Mouse (Mus musculus): Measurements from ENCODE around the gene B4galt7. TPM values are rescaled to one million over a fixed set of nuclear protein-coding genes. Genes with fewer than 3 reads are reported as not detected.
A peak's percentile ranks its signal among the peaks of the same experiment; 100 is the strongest.

B4galt7 gene
- polyA plus RNA-seq, 1 experiment, result 15.0 TPM

GRCm38 (mm10) chr13:55596802-55597201 lies 2.9 kb upstream of the B4galt7 start:
- no peak overlapping the region for H3K27ac ChIP-seq (ENCODE audit: insufficient read depth, low read depth, low read length)
- 96% methylated on average over 12 of the region's 12 CpGs for WGBS
- TF ChIP-seq CTCF (conservative IDR thresholded peaks at IDR 0.05; ENCODE audit: insufficient read depth, insufficient read length, low read depth, low read length) (no peak), POLR2A (IDR thresholded peaks at IDR 0.05; ENCODE audit: low read depth, low read length) (no peak)
- H3K4me3 ChIP-seq (ENCODE audit: insufficient read depth, low read depth, low read length), result no peak overlapping the region
- H3K36me3 ChIP-seq (ENCODE audit: control insufficient read depth, insufficient read depth, low read length), result no peaks in the 10 kb centered on the region; the same call in 1 of the 2 replicates
- peaks cover 4% of the 10 kb centered on the region; the same call in 1 of the 2 replicates for H3K4me1 ChIP-seq (ENCODE audit: control insufficient read depth, insufficient read depth, low read length)
- DNase-seq, result no peak
- H3K27me3 ChIP-seq (replicated peaks; ENCODE audit: control insufficient read depth, insufficient read depth, low read length), result no peaks in the 10 kb centered on the region

DNA sequence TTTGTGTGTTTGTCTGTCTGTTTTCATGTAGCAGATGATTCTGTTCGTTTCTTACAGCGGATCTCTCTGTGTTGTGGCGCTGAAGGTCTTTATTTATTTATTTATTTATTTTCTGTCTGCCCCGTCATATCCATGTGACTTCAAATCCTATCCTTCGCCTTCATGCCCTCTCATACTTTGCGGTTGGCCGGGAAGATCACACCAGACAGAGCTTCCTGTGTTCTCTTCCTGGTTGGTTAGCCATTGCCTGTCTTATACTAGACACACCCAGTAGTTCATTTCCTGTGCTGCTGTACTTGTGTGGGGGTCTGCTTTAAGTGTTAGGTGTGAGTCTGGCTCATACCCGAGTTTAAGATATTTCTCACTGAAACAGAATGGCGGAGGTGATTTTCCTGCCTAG lies 961 bp downstream of the B4galt7 start:
- Histone ChIP-seq H3K4me1 (ENCODE audit: control insufficient read depth, insufficient read depth, low read length) (peaks cover 4% of the 10 kb centered on the region; the same call in 1 of the 2 replicates), H3K36me3 (ENCODE audit: control insufficient read depth, insufficient read depth, low read length) (no peaks in the 10 kb centered on the region), H3K27me3 (replicated peaks; ENCODE audit: control insufficient read depth, insufficient read depth, low read length) (no peaks in the 10 kb centered on the region), H3K27ac (ENCODE audit: insufficient read depth, low read depth, low read length) (no peak overlapping the region), H3K4me3 (ENCODE audit: insufficient read depth, low read depth, low read length) (peak overlapping the region; percentile 98)
- no peak for TF ChIP-seq CTCF (conservative IDR thresholded peaks at IDR 0.05; ENCODE audit: insufficient read depth, insufficient read length, low read depth, low read length)
- no peak for TF ChIP-seq POLR2A (IDR thresholded peaks at IDR 0.05; ENCODE audit: low read depth, low read length)
- WGBS, result 7% methylated on average over 9 of the region's 9 CpGs
- DNase-seq, result peak; percentile 32

- TF ChIP-seq CTCF (conservative IDR thresholded peaks at IDR 0.05; ENCODE audit: insufficient read depth, insufficient read length, low read depth, low read length) (peak; percentile 82), POLR2A (IDR thresholded peaks at IDR 0.05; ENCODE audit: low read depth, low read length) (no peak)
- DNase-seq, result peak; percentile 77
- Histone ChIP-seq H3K36me3 (ENCODE audit: control insufficient read depth, insufficient read depth, low read length) (no peaks in the 10 kb centered on the region), H3K4me1 (ENCODE audit: control insufficient read depth, insufficient read depth, low read length) (peaks cover 4% of the 10 kb centered on the region; the same call in 1 of the 2 replicates), H3K27ac (ENCODE audit: insufficient read depth, low read depth, low read length) (no peak overlapping the region), H3K4me3 (ENCODE audit: insufficient read depth, low read depth, low read length) (no peak overlapping the region), H3K27me3 (replicated peaks; ENCODE audit: control insufficient read depth, insufficient read depth, low read length) (no peaks in the 10 kb centered on the region)
- 3% methylated on average over 3 of the region's 3 CpGs for WGBS
Measured at GRCm38 (mm10) chr13:55601611-55602010, 1.9 kb downstream of the B4galt7 start.

- H3K4me1 ChIP-seq (ENCODE audit: control insufficient read depth, insufficient read depth, low read length), result 0 out of 2 replicates have a peak, but pooled peaks cover under 1% of the 10 kb centered on the region
- no peaks in the 10 kb centered on the region for H3K27me3 ChIP-seq (replicated peaks; ENCODE audit: control insufficient read depth, insufficient read depth, low read length)
- no peak overlapping the region for H3K4me3 ChIP-seq (ENCODE audit: insufficient read depth, low read depth, low read length)
- TF ChIP-seq CTCF (conservative IDR thresholded peaks at IDR 0.05; ENCODE audit: insufficient read depth, insufficient read length, low read depth, low read length), result no peak
- no peak for TF ChIP-seq POLR2A (IDR thresholded peaks at IDR 0.05; ENCODE audit: low read depth, low read length)
- no peaks in the 10 kb centered on the region for H3K36me3 ChIP-seq (ENCODE audit: control insufficient read depth, insufficient read depth, low read length)
- DNase-seq, result no peak
- WGBS, result 93% methylated on average over 3 of the region's 3 CpGs
- H3K27ac ChIP-seq (ENCODE audit: insufficient read depth, low read depth, low read length), result no peak overlapping the region
Measured at GRCm38 (mm10) chr13:55604606-55605005, 4.9 kb downstream of the B4galt7 start.

DNA sequence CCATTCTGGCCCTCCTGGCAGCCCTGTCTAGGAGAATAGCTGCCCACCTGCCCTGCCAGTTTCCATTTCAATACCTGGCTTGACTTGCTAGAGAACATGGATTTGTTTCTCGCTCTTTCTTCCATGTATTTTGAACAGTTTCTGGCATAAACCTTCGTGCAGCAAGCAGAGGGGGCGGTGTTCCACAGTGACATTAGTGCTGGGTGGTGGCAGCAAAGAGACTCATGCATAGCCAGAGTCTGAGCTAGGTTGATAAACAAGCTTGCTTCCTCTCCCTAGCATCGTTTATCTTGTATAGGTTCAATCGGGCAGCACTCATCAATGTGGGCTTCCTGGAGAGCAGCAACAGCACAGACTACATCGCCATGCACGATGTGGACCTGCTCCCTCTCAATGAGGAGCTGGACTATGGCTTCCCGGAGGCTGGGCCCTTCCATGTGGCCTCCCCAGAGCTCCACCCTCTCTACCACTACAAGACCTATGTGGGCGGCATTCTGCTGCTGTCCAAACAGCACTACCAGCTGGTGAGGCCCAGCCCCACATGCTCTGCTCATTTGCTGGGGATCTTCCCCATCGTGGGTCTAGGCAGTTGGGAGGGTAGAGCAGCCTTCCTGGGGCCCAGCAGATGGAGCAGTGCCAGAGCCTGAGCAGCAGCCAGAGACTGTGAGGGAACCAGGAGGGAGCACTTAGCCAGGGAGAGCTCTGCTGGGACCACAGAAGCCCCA lies 7.4 kb downstream of the B4galt7 start:
- H3K27me3 ChIP-seq (replicated peaks; ENCODE audit: control insufficient read depth, insufficient read depth, low read length), result no peaks in the 10 kb centered on the region
- H3K27ac ChIP-seq (ENCODE audit: insufficient read depth, low read depth, low read length), result no peak overlapping the region
- no peak for DNase-seq
- WGBS, result 78% methylated on average over 10 of the region's 10 CpGs
- H3K4me3 ChIP-seq (ENCODE audit: insufficient read depth, low read depth, low read length), result no peak overlapping the region
- no peaks in the 10 kb centered on the region for H3K36me3 ChIP-seq (ENCODE audit: control insufficient read depth, insufficient read depth, low read length)
- no peaks in the 10 kb centered on the region for H3K4me1 ChIP-seq (ENCODE audit: control insufficient read depth, insufficient read depth, low read length)
- TF ChIP-seq CTCF (conservative IDR thresholded peaks at IDR 0.05; ENCODE audit: insufficient read depth, insufficient read length, low read depth, low read length) (no peak), POLR2A (IDR thresholded peaks at IDR 0.05; ENCODE audit: low read depth, low read length) (no peak)

GRCm38 (mm10) chr13:55607624-55608006 lies 7.9 kb downstream of the B4galt7 start:
- 87% methylated on average over 2 of the region's 2 CpGs for WGBS
- TF ChIP-seq CTCF (conservative IDR thresholded peaks at IDR 0.05; ENCODE audit: insufficient read depth, insufficient read length, low read depth, low read length) (no peak), POLR2A (IDR thresholded peaks at IDR 0.05; ENCODE audit: low read depth, low read length) (no peak)
- H3K36me3 ChIP-seq (ENCODE audit: control insufficient read depth, insufficient read depth, low read length), result no peaks in the 10 kb centered on the region
- no peaks in the 10 kb centered on the region for H3K27me3 ChIP-seq (replicated peaks; ENCODE audit: control insufficient read depth, insufficient read depth, low read length)
- no peak overlapping the region for H3K4me3 ChIP-seq (ENCODE audit: insufficient read depth, low read depth, low read length)
- H3K27ac ChIP-seq (ENCODE audit: insufficient read depth, low read depth, low read length), result no peak overlapping the region
- no peak for DNase-seq
- H3K4me1 ChIP-seq (ENCODE audit: control insufficient read depth, insufficient read depth, low read length), result no peaks in the 10 kb centered on the region

DNA sequence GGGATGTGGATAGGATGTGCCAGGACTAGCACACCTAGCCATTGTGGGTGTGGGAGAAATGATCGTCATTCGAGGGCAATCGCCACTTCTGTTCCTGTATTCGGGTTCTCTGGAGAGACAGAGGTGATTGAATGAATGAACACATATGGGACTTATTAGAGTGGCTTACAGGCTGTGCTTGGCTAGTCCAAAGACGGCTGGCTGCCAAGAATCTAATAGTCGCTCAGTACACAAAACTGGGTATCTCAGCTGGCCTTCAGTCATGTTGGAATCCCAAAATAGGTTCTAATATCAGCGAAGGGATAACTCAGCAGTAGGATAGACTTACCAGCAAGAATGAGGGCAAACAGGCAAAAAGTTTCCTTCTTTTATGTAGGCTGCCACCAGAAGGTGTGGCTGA lies 12.3 kb downstream of the B4galt7 start:
- WGBS, result 90% methylated on average over 7 of the region's 7 CpGs
- no peaks in the 10 kb centered on the region for H3K4me1 ChIP-seq (ENCODE audit: control insufficient read depth, insufficient read depth, low read length)
- no peak overlapping the region for H3K4me3 ChIP-seq (ENCODE audit: insufficient read depth, low read depth, low read length)
- no peak overlapping the region for H3K27ac ChIP-seq (ENCODE audit: insufficient read depth, low read depth, low read length)
- no peaks in the 10 kb centered on the region for H3K36me3 ChIP-seq (ENCODE audit: control insufficient read depth, insufficient read depth, low read length)
- TF ChIP-seq CTCF (conservative IDR thresholded peaks at IDR 0.05; ENCODE audit: insufficient read depth, insufficient read length, low read depth, low read length) (no peak), POLR2A (IDR thresholded peaks at IDR 0.05; ENCODE audit: low read depth, low read length) (no peak)
- no peaks in the 10 kb centered on the region for H3K27me3 ChIP-seq (replicated peaks; ENCODE audit: control insufficient read depth, insufficient read depth, low read length)
- DNase-seq, result no peak

All from kidney, adult 2 months (tissue).